Mouse (Mus musculus) forebrain, embryonic 11.5 days (tissue): Measurements from ENCODE around the gene Adamts12. TPM values are rescaled to one million over a fixed set of nuclear protein-coding genes. Genes with fewer than 3 reads are reported as not detected.

Experiments
- ATAC-seq: fragments of 200-750 bp; cut with Nextera tagmentation; replicated peaks from 2 replicates; pipeline ENCODE4 v1.8.0; 2017; ENCODE audit warnings: moderate TSS enrichment; ENCODE audit not compliant: low FRiP score
- DNase-seq: peaks from one replicate; pipeline ENCODE4 v3.0.0-alpha.2; 2017; ENCODE audit warnings: low spot score
- H3K27ac ChIP-seq: fragments of 300-500 bp; sonication (generic); 2 replicates; pipeline ENCODE4 v1.5.1; 2014; ENCODE audit warnings: low read depth, low read length
- H3K27me3 ChIP-seq: fragments of 300-500 bp; sonication (generic); 2 replicates; pipeline ENCODE4 v1.6.1; 2014; ENCODE audit warnings: mild to moderate bottlenecking, low read length, mixed read lengths; ENCODE audit not compliant: control insufficient read depth, insufficient read depth
- H3K36me3 ChIP-seq: fragments of 300-500 bp; sonication (generic); 2 replicates; pipeline ENCODE4 v1.6.1; 2014; ENCODE audit warnings: mild to moderate bottlenecking, low read length, moderate library complexity, mixed read lengths; ENCODE audit not compliant: control insufficient read depth, insufficient read depth
- H3K4me1 ChIP-seq: fragments of 300-500 bp; sonication (generic); replicated peaks from 2 replicates; pipeline ENCODE4 v1.6.1; 2014; ENCODE audit warnings: low read length, mixed read lengths; ENCODE audit not compliant: control insufficient read depth, insufficient read depth
- H3K4me2 ChIP-seq: fragments of 300-500 bp; sonication (generic); 2 replicates; pipeline ENCODE4 v1.6.1; 2014; ENCODE audit warnings: low read depth, mild to moderate bottlenecking, low read length, moderate library complexity, mixed read lengths; ENCODE audit not compliant: severe bottlenecking
- H3K4me3 ChIP-seq: fragments of 300-500 bp; sonication (generic); 2 replicates; pipeline ENCODE4 v1.5.1; 2014; ENCODE audit warnings: low read depth, low read length
- H3K9ac ChIP-seq: fragments of 300-500 bp; sonication (generic); 2 replicates; pipeline ENCODE4 v1.6.1; 2014; ENCODE audit warnings: low read length
- H3K9me3 ChIP-seq: fragments of 300-500 bp; sonication (generic); 2 replicates; pipeline ENCODE4 v1.6.1; 2016; ENCODE audit warnings: low read length, mixed read lengths; ENCODE audit not compliant: control insufficient read depth
- WGBS: fragments of 180-500 bp; shearing (Covaris S2); extraction: QIAGEN DNeasy Blood & Tissue Kit; methylation state at CpG from one replicate; pipeline ENCODE4 v1.1.7; 2014; 5-methylcytosine and 5-hydroxymethylcytosine counted together
- polyA plus RNA-seq: library from polyadenylated mRNA; unstranded; fragments of >200 nt; fragmentation: Nextera tagmentation; extraction: Ambion mirVana; gene quantifications from 2 replicates; pipeline ENCODE4 v1.2.1, GENCODE M21; 2014

Adamts12 gene
- polyA plus RNA-seq, 1 experiment from 2014 or later: 2.1 TPM

DNA sequence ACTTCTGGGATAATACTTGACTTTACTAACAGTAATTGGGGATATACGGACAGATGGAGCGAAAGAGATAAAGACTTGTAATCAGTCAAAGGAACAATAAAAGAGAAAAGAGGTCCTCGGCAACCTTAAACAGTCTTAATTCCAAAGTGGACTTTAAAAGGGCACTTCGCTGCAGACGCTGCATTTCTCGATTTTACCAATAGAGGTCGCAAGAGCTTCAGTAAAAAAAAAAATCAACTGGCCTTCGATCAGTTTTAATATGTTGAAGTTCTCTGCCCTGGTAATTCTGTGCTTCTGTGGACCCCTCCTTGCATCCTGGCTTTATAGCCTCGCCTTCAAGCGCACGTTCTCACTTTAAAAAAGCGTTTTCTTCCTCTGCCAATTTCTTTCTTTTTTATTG, 26.1 kb upstream of the Adamts12 start:
- peak; percentile 68 for DNase-seq
- no peak overlapping the region for H3K4me3 ChIP-seq
- H3K27ac ChIP-seq: no peak overlapping the region
- ATAC-seq: no peak
- H3K36me3 ChIP-seq: no peaks in the 10 kb centered on the region
- H3K9ac ChIP-seq: no peak overlapping the region
- WGBS: 4% methylated on average over 12 of the region's 12 CpGs
- peaks cover 9% of the 10 kb centered on the region for H3K4me1 ChIP-seq
- peaks cover 39% of the 10 kb centered on the region for H3K27me3 ChIP-seq
- H3K4me2 ChIP-seq: no peak overlapping the region
- H3K9me3 ChIP-seq: no peaks in the 10 kb centered on the region

DNA sequence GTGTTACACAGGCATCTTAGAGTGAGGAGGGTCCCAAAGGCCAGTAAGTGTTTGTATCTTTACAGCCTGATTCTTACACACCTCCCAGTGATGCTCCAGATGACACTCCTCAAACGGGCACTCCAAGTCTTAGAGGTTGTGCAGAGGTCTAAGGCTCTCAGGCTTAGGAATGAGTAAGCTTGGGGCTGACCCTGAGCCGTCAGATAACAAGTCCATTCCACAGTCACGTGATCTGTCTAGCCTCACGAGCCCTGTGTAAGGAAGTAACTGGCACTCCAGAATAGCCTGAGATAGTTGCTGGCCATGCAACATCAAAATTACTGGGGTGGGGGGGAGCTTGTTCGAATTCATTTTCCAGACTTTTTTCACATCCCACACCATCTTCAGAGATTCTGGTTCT, 24.5 kb upstream of the Adamts12 start:
- H3K27me3 ChIP-seq: peaks cover 34% of the 10 kb centered on the region
- peaks cover 9% of the 10 kb centered on the region for H3K4me1 ChIP-seq
- 69% methylated on average over 5 of the region's 5 CpGs for WGBS
- H3K27ac ChIP-seq: no peak overlapping the region
- no peak overlapping the region for H3K9ac ChIP-seq
- no peaks in the 10 kb centered on the region for H3K36me3 ChIP-seq
- ATAC-seq (no peak), DNase-seq (no peak)
- H3K4me3 ChIP-seq: no peak overlapping the region
- H3K9me3 ChIP-seq: no peaks in the 10 kb centered on the region
- no peak overlapping the region for H3K4me2 ChIP-seq

DNA sequence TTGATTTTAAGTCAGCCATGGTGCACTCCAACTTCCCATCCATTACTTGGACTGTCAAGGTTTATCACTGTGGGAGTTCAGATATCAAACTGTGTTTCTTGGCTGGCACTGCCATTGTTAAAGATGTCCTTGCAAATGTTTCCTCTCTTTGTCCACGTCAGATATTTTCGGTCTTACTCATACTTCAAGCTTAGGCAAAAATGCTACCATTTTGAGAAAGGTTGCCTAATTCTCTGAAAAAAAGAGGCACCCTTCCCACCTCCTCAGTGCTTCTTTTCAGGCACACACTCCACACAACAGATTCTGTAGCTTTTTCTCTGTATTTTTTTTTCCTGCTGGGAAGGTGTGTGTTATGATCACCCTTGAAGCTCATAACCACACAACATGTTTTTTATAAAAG, 23.4 kb upstream of the Adamts12 start:
- no peak for DNase-seq
- peaks cover 22% of the 10 kb centered on the region for H3K27me3 ChIP-seq
- H3K4me3 ChIP-seq: no peak overlapping the region
- no peak overlapping the region for H3K4me2 ChIP-seq
- H3K36me3 ChIP-seq: no peaks in the 10 kb centered on the region
- peaks cover 8% of the 10 kb centered on the region for H3K4me1 ChIP-seq
- no peaks in the 10 kb centered on the region for H3K9me3 ChIP-seq
- no peak overlapping the region for H3K27ac ChIP-seq
- WGBS: 86% methylated on average over 2 of the region's 2 CpGs
- no peak overlapping the region for H3K9ac ChIP-seq
- ATAC-seq: no peak

DNA sequence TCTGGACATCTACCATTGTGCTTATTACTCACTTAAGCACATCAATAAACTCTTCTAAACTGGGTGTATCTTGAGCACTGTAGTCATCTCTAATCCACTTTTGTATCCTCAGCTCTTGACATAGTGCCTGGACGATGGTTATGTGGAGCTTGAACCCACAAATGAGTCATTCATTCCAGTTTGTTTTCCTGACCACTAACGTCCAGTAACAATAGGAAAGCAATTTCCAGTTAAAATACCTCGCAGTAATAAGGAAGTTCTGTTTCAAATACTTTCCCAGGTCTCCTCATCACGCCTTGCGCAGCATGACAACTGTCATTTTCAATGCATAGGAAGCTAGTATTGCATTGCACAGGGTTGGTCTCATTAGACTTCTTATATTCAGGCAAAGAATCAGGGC, 21.8 kb upstream of the Adamts12 start:
- 90% methylated on average over 5 of the region's 5 CpGs for WGBS
- H3K4me3 ChIP-seq: no peak overlapping the region

DNA sequence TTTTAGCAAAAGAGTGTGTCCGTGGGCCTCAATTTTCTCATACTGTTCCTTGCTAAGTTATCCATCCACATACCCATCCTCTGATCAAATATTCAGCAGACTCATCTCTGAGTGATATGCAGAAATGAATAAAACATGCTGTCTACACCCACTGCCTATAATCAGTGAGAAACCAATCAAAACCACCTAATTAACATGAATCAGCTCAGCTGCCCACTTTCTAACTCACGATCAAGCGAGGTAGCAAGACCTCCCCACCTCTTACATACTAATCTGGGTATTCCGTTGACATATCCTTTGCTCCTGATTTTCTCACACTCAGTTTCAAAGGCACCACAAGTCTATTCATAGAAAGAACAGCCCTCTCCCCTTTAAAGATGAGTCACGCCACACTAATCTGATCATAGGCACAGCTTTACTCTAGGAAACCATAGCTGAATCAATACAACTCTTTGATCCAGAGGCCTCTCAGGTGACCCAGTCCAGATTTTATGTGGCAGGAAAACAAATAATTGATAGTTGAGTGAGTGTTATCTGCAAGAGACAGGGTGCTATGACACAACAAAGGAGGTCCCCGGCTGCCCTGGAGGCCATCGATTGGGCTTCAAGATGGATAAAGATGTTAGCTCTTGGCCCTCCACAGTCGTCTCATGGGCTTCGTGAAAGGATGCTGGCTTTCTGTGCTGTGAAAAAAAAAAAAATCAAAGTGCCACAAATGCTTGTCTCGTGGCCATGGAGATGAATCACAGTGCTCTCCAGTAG, 10.7 kb upstream of the Adamts12 start:
- WGBS: 71% methylated on average over 10 of the region's 10 CpGs
- Histone ChIP-seq H3K9ac (no peak overlapping the region), H3K27ac (no peak overlapping the region), H3K4me3 (no peak overlapping the region), H3K36me3 (no peaks in the 10 kb centered on the region), H3K4me2 (no peak overlapping the region), H3K27me3 (no peaks in the 10 kb centered on the region), H3K9me3 (no peaks in the 10 kb centered on the region), H3K4me1 (no peaks in the 10 kb centered on the region)
- ATAC-seq (no peak), DNase-seq (peak; percentile 20)

More for the DNA sequence above, 21.8 kb upstream of the Adamts12 start:
- no peaks in the 10 kb centered on the region for H3K36me3 ChIP-seq
- ATAC-seq: no peak
- H3K27me3 ChIP-seq: peaks cover 6% of the 10 kb centered on the region
- H3K4me1 ChIP-seq: no peaks in the 10 kb centered on the region
- no peaks in the 10 kb centered on the region for H3K9me3 ChIP-seq
- no peak overlapping the region for H3K4me2 ChIP-seq
- no peak overlapping the region for H3K27ac ChIP-seq
- no peak for DNase-seq
- no peak overlapping the region for H3K9ac ChIP-seq

DNA sequence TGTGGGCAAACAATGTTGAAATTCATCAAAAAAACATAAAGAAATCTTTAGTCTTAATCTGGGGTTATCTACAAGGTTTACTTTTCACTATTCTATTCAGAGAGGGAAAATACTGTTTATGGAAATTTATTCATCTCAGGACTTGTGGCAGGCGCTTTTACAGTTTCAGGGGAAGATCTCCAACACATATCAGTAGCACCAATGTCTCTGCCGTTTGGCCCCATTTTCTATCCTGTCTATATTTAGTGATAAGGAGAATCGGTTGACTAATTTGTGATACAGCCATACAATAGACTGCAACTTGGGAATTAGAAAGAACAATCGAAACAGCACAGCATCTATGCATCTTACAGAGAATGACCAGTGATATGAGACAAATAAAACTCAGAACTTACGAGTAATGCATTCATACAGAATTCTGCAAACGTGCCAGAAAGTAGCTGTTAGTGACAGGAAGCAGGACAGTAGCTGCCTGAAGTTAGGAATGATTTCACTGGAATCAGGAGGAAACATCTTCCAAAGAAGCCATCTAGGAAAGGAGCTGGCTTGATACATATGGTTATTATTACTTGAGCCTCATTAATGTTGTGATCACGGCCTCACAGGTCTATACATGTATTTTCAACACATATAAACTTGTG, 10.0 kb upstream of the Adamts12 start:
- H3K4me2 ChIP-seq: no peak overlapping the region
- H3K4me3 ChIP-seq: no peak overlapping the region
- no peaks in the 10 kb centered on the region for H3K27me3 ChIP-seq
- 87% methylated on average over 7 of the region's 7 CpGs for WGBS
- no peaks in the 10 kb centered on the region for H3K36me3 ChIP-seq
- H3K9ac ChIP-seq: no peak overlapping the region
- H3K9me3 ChIP-seq: no peaks in the 10 kb centered on the region
- no peak for DNase-seq
- no peak overlapping the region for H3K27ac ChIP-seq
- no peaks in the 10 kb centered on the region for H3K4me1 ChIP-seq
- no peak for ATAC-seq

DNA sequence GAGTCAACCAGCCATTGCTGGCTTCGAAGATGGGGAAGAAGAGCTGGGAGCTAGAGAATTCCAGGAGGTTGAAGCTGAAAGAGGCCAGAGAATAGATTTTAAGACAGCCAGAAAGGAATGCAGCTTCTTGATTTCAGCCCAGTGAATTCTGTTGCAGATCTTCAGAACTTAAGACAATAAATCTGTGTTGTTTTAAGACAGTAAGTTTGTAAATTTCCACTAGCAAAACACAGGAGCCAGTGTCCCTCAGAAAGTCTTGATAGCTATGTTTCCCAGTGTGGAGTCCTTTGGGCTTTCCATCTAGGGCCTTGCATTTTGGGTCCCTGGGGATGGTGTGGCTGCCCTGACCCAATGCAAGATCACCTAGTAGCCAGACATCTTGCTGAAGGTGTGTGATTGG, 1.7 kb upstream of the Adamts12 start:
- H3K4me3 ChIP-seq: no peak overlapping the region
- H3K9me3 ChIP-seq: no peaks in the 10 kb centered on the region
- H3K36me3 ChIP-seq: no peaks in the 10 kb centered on the region
- no peaks in the 10 kb centered on the region; the same call in 1 of the 2 replicates for H3K27me3 ChIP-seq
- no peak overlapping the region for H3K4me2 ChIP-seq
- DNase-seq: no peak
- no peak overlapping the region for H3K27ac ChIP-seq
- ATAC-seq: no peak
- 97% methylated on average over 1 of the region's 1 CpGs for whole genome bisulfite sequencing
- no peak overlapping the region for H3K9ac ChIP-seq
- peaks cover 3% of the 10 kb centered on the region; the same call in 1 of the 2 replicates for H3K4me1 ChIP-seq

DNA sequence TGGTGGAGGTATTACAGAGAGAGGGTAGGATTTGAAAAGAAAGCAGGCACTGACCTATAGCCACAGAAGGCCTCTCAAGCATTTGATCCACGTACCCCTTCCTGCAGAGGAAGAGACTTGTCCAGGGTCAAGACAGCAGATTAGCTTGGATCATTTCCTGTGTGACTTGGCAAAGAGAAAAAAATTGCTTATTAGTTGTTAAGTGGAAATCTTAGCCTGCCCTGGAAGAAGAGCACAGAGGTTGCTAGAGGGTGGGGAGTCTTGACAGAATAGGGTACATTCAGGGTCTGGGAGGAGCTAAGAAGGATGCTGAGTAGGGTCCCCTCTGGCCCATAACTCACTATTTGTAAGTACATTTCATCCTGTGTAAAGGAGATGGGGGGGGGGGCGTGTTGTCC, 431 bp upstream of the Adamts12 start:
- Histone ChIP-seq H3K4me1 (peaks cover 3% of the 10 kb centered on the region; the same call in 1 of the 2 replicates), H3K27ac (no peak overlapping the region), H3K36me3 (no peaks in the 10 kb centered on the region), H3K9ac (no peak overlapping the region), H3K27me3 (no peaks in the 10 kb centered on the region; the same call in 1 of the 2 replicates), H3K9me3 (no peaks in the 10 kb centered on the region), H3K4me2 (peak overlapping the region; percentile 41), H3K4me3 (0 out of 2 replicates have a peak overlapping the region, but pooled peaks have one; percentile 16)
- ATAC-seq (peak; percentile 50), DNase-seq (no peak)
- 20% methylated on average over 2 of the region's 2 CpGs for WGBS
